ENCODE assay signal across 8 mouse cellular contexts in the genomic region with DNA sequence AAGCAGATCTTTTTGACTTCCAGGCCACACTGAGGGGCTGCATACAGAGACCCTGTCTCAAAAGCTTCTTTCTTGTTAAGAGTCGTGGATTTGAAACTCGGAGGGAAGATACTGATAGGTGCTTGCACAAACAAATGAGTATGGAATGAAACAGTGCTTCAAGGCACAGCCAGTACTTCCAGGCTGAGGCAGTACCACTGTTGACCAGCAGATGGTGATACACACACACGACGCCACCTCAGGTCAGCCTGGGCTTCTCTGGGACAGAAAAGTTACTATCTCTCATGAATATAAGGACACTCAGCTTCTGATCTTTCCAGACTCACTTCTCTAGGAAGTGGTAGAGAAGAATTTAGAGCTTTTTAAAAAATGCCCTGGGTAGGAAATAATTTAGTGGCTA. TPM values are rescaled to one million over a fixed set of nuclear protein-coding genes. Genes with fewer than 3 reads are reported as not detected.
A peak's percentile ranks its signal among the peaks of the same experiment; 100 is the strongest.
DNase-seq lines count a peak whose midpoint lies in the region; ATAC-seq and TF ChIP-seq lines count a peak whose summit lies in the region.

No protein-coding gene starts in this region.

- intact Hi-C loops in heart, adult 2 months (cut with DNase I): loop anchor here (1.0 to 10.0 kb wide), 3 partner anchors 45 to 208 kb away; no protein-coding TSS in a partner anchor

- H3K9ac ChIP-seq in heart, adult 2 months (ENCODE audit: low read depth, low read length): no peak overlapping the region
- no peak overlapping the region for H3K9ac ChIP-seq in lung, embryonic 16.5 days (ENCODE audit: low read length)

- no peaks in the 10 kb centered on the region for H3K27me3 ChIP-seq in E14TG2a.4 (ENCODE audit: insufficient read depth, low read length)
- no peaks in the 10 kb centered on the region for H3K27me3 ChIP-seq in heart, adult 2 months (ENCODE audit: control insufficient read depth, insufficient read depth, low read length)
- H3K27me3 ChIP-seq in lung, embryonic 16.5 days (ENCODE audit: control insufficient read depth, insufficient read depth, low read depth, low read length): no peaks in the 10 kb centered on the region

- WGBS in heart, adult 2 months: 7% methylated on average over 4 of the region's 4 CpGs
- 14% methylated on average over 4 of the region's 4 CpGs for WGBS in lung, embryonic 16.5 days

- peak; percentile 99 for TF ChIP-seq CTCF in E14TG2a.4 (conservative IDR thresholded peaks at IDR 0.05; ENCODE audit: low read length)
- TF ChIP-seq CTCF in heart, adult 2 months (IDR thresholded peaks at IDR 0.05): peak; percentile 98
- peak; percentile 99 for TF ChIP-seq CTCF in layer of hippocampus, adult 2 months (conservative IDR thresholded peaks at IDR 0.05)

- no peak overlapping the region for H3K27ac ChIP-seq in heart, adult 2 months
- H3K27ac ChIP-seq in layer of hippocampus, adult 2 months: no peak overlapping the region
- no peak overlapping the region for H3K27ac ChIP-seq in lung, embryonic 16.5 days (ENCODE audit: low read length)

- no peaks in the 10 kb centered on the region for H3K9me3 ChIP-seq in E14TG2a.4 (ENCODE audit: low read length)
- no peaks in the 10 kb centered on the region for H3K9me3 ChIP-seq in lung, embryonic 16.5 days (ENCODE audit: control insufficient read depth, low read length)

- no peak overlapping the region for H3K4me3 ChIP-seq in E14TG2a.4 (replicated peaks; ENCODE audit: low read length)
- no peak overlapping the region for H3K4me3 ChIP-seq in heart, adult 2 months
- H3K4me3 ChIP-seq in layer of hippocampus, adult 2 months: no peak overlapping the region
- no peak overlapping the region for H3K4me3 ChIP-seq in lung, embryonic 16.5 days (ENCODE audit: low read length)

- no peak overlapping the region for H3K4me2 ChIP-seq in lung, embryonic 16.5 days (ENCODE audit: low read depth, low read length)

- H3K36me3 ChIP-seq in E14TG2a.4 (ENCODE audit: insufficient read depth, low read length): peaks cover 13% of the 10 kb centered on the region
- H3K36me3 ChIP-seq in heart, adult 2 months (ENCODE audit: control insufficient read depth, insufficient read depth, low read length): peaks cover 8% of the 10 kb centered on the region
- H3K36me3 ChIP-seq in lung, embryonic 16.5 days (ENCODE audit: control insufficient read depth, insufficient read depth, low read length): peaks cover 10% of the 10 kb centered on the region

- ATAC-seq in lung, embryonic 16.5 days (ENCODE audit: low read depth): peak; percentile 61; the same call in 1 of the 2 replicates

- DNase-seq in adrenal gland, adult 18-20 months (ENCODE audit: low spot score in 2 of 2): peak; percentile 73 to 81
- DNase-seq in embryo, embryonic 10 days (ENCODE audit: low spot score): peak; percentile 92
- DNase-seq in heart, adult 2 months: peak; percentile 73 to 85
- DNase-seq in layer of hippocampus, adult 2 months (ENCODE audit: low spot score in 2 of 2): peak; percentile 68 to 85
- peak; percentile 46 to 64 for DNase-seq in right cerebral cortex, postnatal 36 days (ENCODE audit: low spot score in 2 of 2)
- peak; percentile 51 for DNase-seq in yolk sac, embryonic 10.5 days (ENCODE audit: low spot score)

- peaks cover 8% of the 10 kb centered on the region; the same call in 1 of the 2 replicates for H3K4me1 ChIP-seq in E14TG2a.4 (replicated peaks; ENCODE audit: low read depth, low read length)
- H3K4me1 ChIP-seq in heart, adult 2 months (ENCODE audit: control insufficient read depth, insufficient read depth, low read length): no peaks in the 10 kb centered on the region
- no peaks in the 10 kb centered on the region for H3K4me1 ChIP-seq in lung, embryonic 16.5 days (replicated peaks; ENCODE audit: control insufficient read depth, insufficient read depth, low read length)

- TF ChIP-seq POLR2A in heart, adult 2 months (IDR thresholded peaks at IDR 0.05; ENCODE audit: insufficient read depth, low read depth, low read length): no peak

- TF ChIP-seq EP300 in heart, adult 2 months (IDR thresholded peaks at IDR 0.05; ENCODE audit: insufficient read depth, low read depth, low read length): peak; percentile 99

- no peaks in the 10 kb centered on the region for H3K79me2 ChIP-seq in heart, adult 2 months (replicated peaks; ENCODE audit: control insufficient read depth, insufficient read depth, low read length)

RNA-seq across cellular contexts. Expression of a gene that starts 55.6 kb away (rescaled TPM):
- 10 to 100 TPM in 1 of 2 experiments, 1 to 10 TPM in 1; 6.2 to 11.5 TPM for total RNA-seq in adrenal gland, adult 18-20 months (2021)
- 1 to 10 TPM; 7.3 to 7.4 TPM for total RNA-seq in heart, adult 2 months (2021)
- polyA plus RNA-seq in heart, adult 2 months (2012; rRNA removed): 6.9 and 10.4 TPM in 2 replicates
- 1 to 10 TPM; 1.5 to 1.7 TPM for total RNA-seq in layer of hippocampus, adult 2 months (2021)
- 0.25 and 0.43 TPM in 2 replicates for polyA plus RNA-seq in lung, embryonic 16.5 days (2015; fragmentation: Nextera tagmentation; extraction: Ambion mirVana)
